Mouse (Mus musculus) bone marrow, adult 2 months (tissue): ENCODE results near the gene 2810408A11Rik.

Source experiments
- CTCF ChIP-seq: fragments of 200-500 bp; IDR thresholded peaks from 2 replicates; pipeline ENCODE4 v1.5.1; 2011; ENCODE audit warnings: low read length, control low read depth; ENCODE audit not compliant: control insufficient read depth, insufficient read depth
- POLR2A ChIP-seq: fragments of 200-500 bp; IDR thresholded peaks from 2 replicates; pipeline ENCODE4 v1.6.1; 2011; ENCODE audit warnings: low read depth, mild to moderate bottlenecking, control low read depth, low read length, borderline replicate concordance; ENCODE audit not compliant: control insufficient read depth

DNA sequence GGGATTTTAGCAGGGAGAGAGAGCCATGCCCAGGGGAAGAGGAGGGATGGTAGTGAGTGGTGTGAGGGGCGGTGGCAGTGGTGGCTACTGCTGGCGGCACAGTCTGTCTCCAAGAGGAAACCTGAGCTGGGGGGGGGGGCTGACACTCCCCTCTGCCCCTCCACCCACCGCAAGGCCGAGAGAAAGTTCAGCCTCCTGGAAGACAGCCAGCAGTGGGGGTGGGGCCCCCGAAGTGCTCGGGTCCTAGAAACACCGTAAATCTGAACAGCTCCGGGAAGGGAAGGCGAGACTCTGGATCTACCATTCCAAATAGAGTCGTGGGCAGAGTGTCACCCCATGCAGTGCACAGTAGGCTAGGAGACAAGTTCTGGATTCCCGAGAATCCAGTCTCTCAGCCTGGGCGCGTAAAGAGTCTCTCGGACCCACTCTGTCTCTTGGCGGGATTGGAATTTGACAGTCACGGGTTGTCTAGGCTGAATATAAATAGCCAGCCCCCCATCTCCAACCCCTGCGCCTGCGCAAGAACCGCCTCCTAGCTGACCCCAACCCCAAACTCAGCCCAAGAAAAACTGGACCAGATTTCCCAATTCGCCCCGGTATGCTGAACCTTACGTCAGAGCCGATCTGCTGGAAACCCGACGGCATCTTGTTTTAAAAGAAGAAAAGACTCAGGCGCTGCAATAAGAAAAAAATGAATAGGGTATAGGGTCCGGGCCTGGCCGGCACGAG, 46.7 kb upstream of the 2810408A11Rik start:
- TF ChIP-seq CTCF (no peak), POLR2A (no peak)
